Mouse (Mus musculus) liver, postnatal 0 days (tissue): ENCODE measurements around the gene Ccdc81. TPM values are rescaled to one million over a fixed set of nuclear protein-coding genes. Genes with fewer than 3 reads are reported as not detected.

Experiments
- ATAC-seq: fragments of 200-750 bp; cut with Nextera tagmentation; 2 replicates; pipeline ENCODE4 v1.8.0; 2017; ENCODE audit warnings: mild to moderate bottlenecking, moderate library complexity
- DNase-seq: peaks from one replicate; pipeline ENCODE4 v3.0.0-alpha.2; 2016
- H3K27ac ChIP-seq: fragments of 300-500 bp; sonication (generic); 2 replicates; pipeline ENCODE4 v1.5.1; 2014; ENCODE audit warnings: antibody characterized with exemption, moderate library complexity, mild to moderate bottlenecking, low read depth
- H3K27me3 ChIP-seq: fragments of 300-500 bp; sonication (generic); 2 replicates; pipeline ENCODE4 v1.6.1; 2014; ENCODE audit warnings: low read length, control low read depth, mixed read lengths; ENCODE audit not compliant: insufficient read depth
- H3K36me3 ChIP-seq: fragments of 300-500 bp; sonication (generic); replicated peaks from 2 replicates; pipeline ENCODE4 v1.6.1; 2014; ENCODE audit warnings: mild to moderate bottlenecking, control low read depth, low read length, moderate library complexity, mixed read lengths; ENCODE audit not compliant: insufficient read depth
- H3K4me1 ChIP-seq: fragments of 300-500 bp; sonication (generic); 2 replicates; pipeline ENCODE4 v1.6.1; 2014; ENCODE audit warnings: antibody characterized with exemption, mild to moderate bottlenecking, control low read depth; ENCODE audit not compliant: insufficient read depth
- H3K4me2 ChIP-seq: fragments of 300-500 bp; sonication (generic); 2 replicates; pipeline ENCODE4 v1.6.1; 2014; ENCODE audit warnings: low read depth, mild to moderate bottlenecking, low read length, moderate library complexity, mixed read lengths
- H3K4me3 ChIP-seq: fragments of 300-500 bp; sonication (generic); 2 replicates; pipeline ENCODE4 v1.5.1; 2014; ENCODE audit warnings: low read depth, low read length
- H3K9ac ChIP-seq: fragments of 300-500 bp; sonication (generic); replicated peaks from 2 replicates; pipeline ENCODE4 v1.6.1; 2014; ENCODE audit warnings: mild to moderate bottlenecking, moderate library complexity
- H3K9me3 ChIP-seq: fragments of 300-500 bp; sonication (generic); 2 replicates; pipeline ENCODE4 v1.6.1; 2016; ENCODE audit warnings: mild to moderate bottlenecking, control low read depth, low read length, mixed read lengths
- CTCF ChIP-seq: sonication (generic); IDR thresholded peaks from 2 replicates; pipeline ENCODE4 v1.5.1; 2016; ENCODE audit warnings: antibody characterized with exemption, low read depth
- EP300 ChIP-seq: IDR thresholded peaks from 2 replicates; pipeline ENCODE4 v1.6.1; 2016; ENCODE audit warnings: antibody characterized with exemption, low read depth, mild to moderate bottlenecking
- WGBS: fragments of 180-500 bp; shearing (Covaris S2); extraction: QIAGEN DNeasy Blood & Tissue Kit; methylation state at CpG from one replicate; pipeline ENCODE4 v1.1.7; 2014; ENCODE audit not compliant: insufficient replicate concordance; 5-methylcytosine and 5-hydroxymethylcytosine counted together
- polyA plus RNA-seq: library from polyadenylated mRNA; unstranded; fragments of >200 nt; fragmentation: Nextera tagmentation; extraction: Ambion mirVana; gene quantifications from 2 replicates; pipeline ENCODE4 v1.2.1, GENCODE M21; 2015

The Ccdc81 gene
- polyA plus RNA-seq, 1 experiment from 2014 or later: not detected

DNA sequence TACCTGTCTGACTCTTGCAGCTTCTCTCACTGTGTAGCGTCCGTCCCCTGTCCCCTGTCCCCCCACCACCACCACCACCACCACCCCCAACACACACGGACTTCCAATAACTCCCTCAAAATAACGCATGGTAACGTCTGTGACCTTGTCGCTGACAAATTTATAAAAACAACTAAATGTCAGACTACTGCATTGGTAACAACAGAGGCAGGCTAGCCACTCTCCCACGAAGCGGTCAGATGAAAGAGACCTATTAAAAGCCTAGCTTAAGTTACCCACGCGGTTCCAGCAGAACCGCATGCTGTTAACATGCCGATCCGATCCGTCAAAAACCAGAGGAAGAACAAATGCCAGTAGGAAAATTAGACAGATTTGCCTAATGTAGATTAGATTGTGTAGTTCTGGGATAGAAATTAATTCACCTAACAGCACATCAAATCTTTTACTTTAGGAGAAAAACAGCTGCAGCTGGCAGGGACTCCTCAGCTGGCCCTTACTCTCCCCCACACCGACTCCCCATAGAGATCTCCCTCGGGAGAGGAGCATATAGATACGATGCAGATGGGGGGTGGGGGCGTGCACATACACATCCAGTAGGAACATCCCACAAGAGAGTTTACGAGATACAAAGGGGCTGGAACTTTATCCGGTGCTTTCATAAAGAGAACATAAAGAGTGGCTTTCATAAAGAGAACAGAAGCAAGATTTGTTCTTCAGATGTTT, 5.6 kb upstream of the Ccdc81 start:
- DNase-seq (no peak), ATAC-seq (no peak)
- H3K4me3 ChIP-seq: no peak overlapping the region
- TF ChIP-seq CTCF (no peak), EP300 (no peak)
- H3K4me2 ChIP-seq: no peak overlapping the region
- no peak overlapping the region for H3K27ac ChIP-seq
- H3K9me3 ChIP-seq: no peaks in the 10 kb centered on the region
- WGBS: 77% methylated on average over 20 of the region's 20 CpGs
- no peaks in the 10 kb centered on the region for H3K4me1 ChIP-seq
- H3K27me3 ChIP-seq: no peaks in the 10 kb centered on the region
- H3K36me3 ChIP-seq: no peaks in the 10 kb centered on the region
- no peak overlapping the region for H3K9ac ChIP-seq

DNA sequence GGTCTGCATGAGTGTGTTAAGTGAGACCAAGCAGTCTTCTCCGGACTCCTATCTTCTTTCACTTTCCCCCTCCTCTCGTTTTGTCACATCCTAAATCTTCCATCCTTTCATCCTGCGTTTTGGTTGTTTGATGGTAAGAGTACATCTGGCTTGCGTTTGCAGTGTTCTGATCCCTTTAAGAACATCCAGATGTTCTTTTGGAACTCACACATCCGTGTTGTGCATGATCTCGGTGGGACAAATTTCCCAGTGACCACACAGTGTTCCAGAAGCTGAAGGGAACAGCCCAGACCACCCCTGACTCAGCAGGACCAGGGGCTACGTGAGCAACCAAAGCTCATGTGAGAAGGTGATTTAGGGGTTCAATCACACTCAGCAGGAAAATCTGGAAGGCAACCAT, 5.0 kb upstream of the Ccdc81 start:
- no peak overlapping the region for H3K9ac ChIP-seq
- H3K27ac ChIP-seq: no peak overlapping the region
- H3K4me1 ChIP-seq: no peaks in the 10 kb centered on the region
- no peak for TF ChIP-seq EP300
- TF ChIP-seq CTCF: no peak
- DNase-seq: no peak
- H3K36me3 ChIP-seq: no peaks in the 10 kb centered on the region
- 57% methylated on average over 7 of the region's 7 CpGs for WGBS
- ATAC-seq: no peak
- H3K4me2 ChIP-seq: no peak overlapping the region
- H3K9me3 ChIP-seq: no peaks in the 10 kb centered on the region
- no peaks in the 10 kb centered on the region for H3K27me3 ChIP-seq
- H3K4me3 ChIP-seq: no peak overlapping the region

DNA sequence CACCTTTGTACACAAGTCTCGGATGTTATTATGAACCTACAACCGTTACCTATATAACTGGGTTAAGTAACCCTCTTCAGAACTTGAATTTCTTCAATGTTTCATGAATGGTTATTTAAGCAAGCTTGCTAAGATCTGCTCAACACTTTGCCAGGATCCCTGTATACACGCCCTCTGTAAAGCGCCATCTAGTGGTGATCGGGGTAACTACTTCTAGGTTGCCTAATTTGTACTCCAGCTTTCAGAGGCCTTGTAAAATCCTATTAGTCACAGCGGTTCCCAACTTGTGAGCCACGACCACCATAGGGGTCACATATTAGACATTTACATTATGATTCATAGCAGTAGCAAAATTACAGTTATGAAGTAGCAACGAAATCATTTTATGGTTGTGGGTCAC, 4.5 kb upstream of the Ccdc81 start:
- Histone ChIP-seq H3K36me3 (no peaks in the 10 kb centered on the region), H3K4me3 (no peak overlapping the region), H3K9ac (no peak overlapping the region), H3K4me2 (no peak overlapping the region), H3K27me3 (no peaks in the 10 kb centered on the region), H3K4me1 (no peaks in the 10 kb centered on the region), H3K9me3 (no peaks in the 10 kb centered on the region), H3K27ac (no peak overlapping the region)
- no peak for TF ChIP-seq EP300
- peak; percentile 90 for TF ChIP-seq CTCF
- DNase-seq (peak; percentile 75), ATAC-seq (no peak)
- 26% methylated on average over 8 of the region's 8 CpGs for WGBS

DNA sequence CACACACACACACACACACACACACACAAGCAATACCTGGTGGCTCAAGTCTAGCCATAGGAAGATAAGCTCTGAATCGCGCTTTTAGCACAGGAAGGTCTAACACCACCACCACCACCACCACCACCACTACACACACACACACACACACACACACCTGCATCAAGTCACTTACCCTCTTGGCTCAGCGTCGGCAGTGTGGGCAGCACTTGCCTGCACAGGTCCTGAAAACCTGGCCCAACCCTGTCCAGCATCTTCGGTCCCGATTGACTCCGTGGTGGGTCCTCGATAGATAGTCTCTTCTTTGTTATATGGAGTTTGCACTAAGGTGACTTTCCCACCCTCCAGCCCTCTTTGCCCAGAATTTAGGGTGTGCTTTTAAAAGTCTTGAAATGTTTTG, 422 bp downstream of the Ccdc81 start:
- no peak for ATAC-seq
- Histone ChIP-seq H3K27ac (no peak overlapping the region), H3K36me3 (no peaks in the 10 kb centered on the region), H3K4me1 (no peaks in the 10 kb centered on the region), H3K27me3 (no peaks in the 10 kb centered on the region), H3K9ac (no peak overlapping the region), H3K4me3 (no peak overlapping the region), H3K9me3 (no peaks in the 10 kb centered on the region), H3K4me2 (no peak overlapping the region)
- no peak for DNase-seq
- 86% methylated on average over 8 of the region's 8 CpGs for WGBS
- TF ChIP-seq EP300: no peak
- no peak for TF ChIP-seq CTCF

DNA sequence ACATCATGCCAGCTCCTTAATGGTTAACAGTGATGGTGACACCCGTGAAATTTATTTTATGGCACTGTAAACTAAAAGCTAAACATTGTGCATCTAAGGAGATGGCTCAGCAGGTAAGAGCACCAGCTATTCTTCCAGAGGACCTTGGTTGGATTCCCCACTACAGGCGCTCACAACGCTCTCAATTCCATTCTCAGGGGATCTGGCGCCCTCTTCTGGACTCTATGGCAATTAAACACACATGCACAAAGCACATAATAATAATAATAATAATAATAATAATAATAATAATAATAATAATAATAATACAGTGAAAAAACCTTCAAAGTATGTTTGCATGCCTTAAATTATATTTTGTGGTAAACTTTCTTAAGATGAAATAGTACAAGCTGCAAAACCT, 11.6 kb downstream of the Ccdc81 start:
- no peak for ATAC-seq
- no peak overlapping the region for H3K9ac ChIP-seq
- WGBS: 36% methylated on average over 4 of the region's 4 CpGs
- no peak for DNase-seq
- H3K9me3 ChIP-seq: no peaks in the 10 kb centered on the region
- H3K4me2 ChIP-seq: no peak overlapping the region
- TF ChIP-seq EP300: no peak
- TF ChIP-seq CTCF: peak; percentile 31
- no peaks in the 10 kb centered on the region for H3K27me3 ChIP-seq
- no peaks in the 10 kb centered on the region for H3K4me1 ChIP-seq
- no peak overlapping the region for H3K27ac ChIP-seq
- H3K4me3 ChIP-seq: no peak overlapping the region
- no peaks in the 10 kb centered on the region for H3K36me3 ChIP-seq

DNA sequence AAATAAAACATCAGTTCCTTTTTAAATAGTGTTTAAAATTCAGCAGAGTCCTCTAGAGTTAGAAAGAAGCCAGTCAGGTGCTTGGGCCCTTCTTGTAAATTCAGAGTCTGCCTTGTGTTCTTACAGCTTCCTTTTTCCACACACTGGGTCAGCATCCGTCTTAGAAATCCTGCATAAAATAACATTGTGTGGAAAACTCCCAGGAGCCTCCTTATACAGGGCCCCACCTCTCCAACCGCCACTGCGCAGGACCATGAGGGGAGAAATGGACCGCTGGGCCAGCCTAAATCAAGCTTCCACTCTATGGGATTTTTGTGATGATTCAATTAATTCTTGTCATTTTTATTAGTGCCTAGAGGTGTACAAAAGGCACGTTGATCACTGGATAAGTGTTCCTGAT, 12.0 kb downstream of the Ccdc81 start:
- WGBS: 75% methylated on average over 5 of the region's 5 CpGs
- Histone ChIP-seq H3K4me2 (no peak overlapping the region), H3K9me3 (no peaks in the 10 kb centered on the region), H3K4me3 (no peak overlapping the region), H3K27ac (no peak overlapping the region), H3K9ac (no peak overlapping the region), H3K36me3 (no peaks in the 10 kb centered on the region), H3K4me1 (no peaks in the 10 kb centered on the region), H3K27me3 (no peaks in the 10 kb centered on the region)
- DNase-seq: no peak
- ATAC-seq: no peak
- no peak for TF ChIP-seq CTCF
